Mouse (Mus musculus): Measurements from ENCODE around the gene Il11ra1. TPM values are rescaled to one million over a fixed set of nuclear protein-coding genes. Genes with fewer than 3 reads are reported as not detected.
"Not testable (repeated sequence)": the region's sequence is repeated elsewhere in the genome, so short reads cannot be mapped to it uniquely, and the experiment has no call there.

Il11ra1 gene
- total RNA-seq (2021), result 100 to 1,000 TPM; 105 TPM
- long read RNA-seq, experiment 1, transcript Il11ra1-201 (13 exons, 2,009 nt), result major isoform, 111 of 164 reads
- long read RNA-seq, experiment 1, partial matches to known transcripts, result 28 of 164 reads
- long read RNA-seq, experiment 1, other reads (novel, unspliced or antisense), result 24 of 164 reads
- long read RNA-seq, experiment 2, transcript Il11ra1-201 (13 exons, 2,009 nt), result major isoform, 50 of 71 reads
- long read RNA-seq, experiment 2, partial matches to known transcripts, result 12 of 71 reads
- long read RNA-seq, experiment 2, other reads (novel, unspliced or antisense), result 7 of 71 reads

DNA sequence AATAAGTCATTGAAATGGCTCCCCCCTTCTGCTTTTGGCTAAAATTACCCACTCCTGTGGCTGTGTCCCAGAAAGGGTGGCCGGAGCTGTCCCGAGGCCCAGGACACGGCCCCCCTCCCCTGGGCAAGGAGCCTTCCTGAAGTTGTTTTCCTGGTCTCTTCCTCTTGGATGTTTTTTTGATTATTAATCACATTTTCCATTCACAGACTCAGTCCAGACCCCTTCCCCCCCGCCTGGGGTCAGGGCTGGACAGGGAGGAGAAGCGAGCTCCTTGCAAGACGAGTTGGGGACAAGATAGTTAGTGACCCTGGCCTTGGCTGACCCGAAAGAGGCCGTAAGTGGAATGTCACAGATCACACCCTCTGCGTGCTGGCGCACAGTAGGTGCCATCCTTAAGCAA, at the start of gene Il11ra1:
TSS of gene Il11ra1 (plus strand) at position 207 of the 400 bp plus-strand sequence.
- not testable (repeated sequence) for DNase-seq

DNA sequence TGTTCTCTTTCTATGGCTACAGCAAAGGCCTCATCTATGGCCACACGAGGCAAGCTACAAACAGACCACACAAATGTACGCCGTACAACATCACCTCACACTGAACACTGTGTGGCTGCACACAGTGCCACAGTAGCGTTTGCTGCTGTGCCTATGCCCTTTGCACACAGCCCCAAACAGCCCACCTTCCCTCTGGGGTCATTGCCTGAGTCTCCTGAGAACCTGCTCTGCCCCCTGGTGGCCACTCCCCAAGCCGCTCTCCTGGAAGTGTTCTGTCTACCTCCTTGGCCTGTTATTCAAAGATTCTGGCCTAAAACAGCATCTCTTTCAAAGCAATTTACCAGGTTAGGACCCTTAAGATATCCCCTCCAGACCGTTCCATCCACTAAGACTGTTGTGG, 46.5 kb upstream of the Il11ra1 start:
- DNase-seq, result peak; percentile 58 to 84

DNA sequence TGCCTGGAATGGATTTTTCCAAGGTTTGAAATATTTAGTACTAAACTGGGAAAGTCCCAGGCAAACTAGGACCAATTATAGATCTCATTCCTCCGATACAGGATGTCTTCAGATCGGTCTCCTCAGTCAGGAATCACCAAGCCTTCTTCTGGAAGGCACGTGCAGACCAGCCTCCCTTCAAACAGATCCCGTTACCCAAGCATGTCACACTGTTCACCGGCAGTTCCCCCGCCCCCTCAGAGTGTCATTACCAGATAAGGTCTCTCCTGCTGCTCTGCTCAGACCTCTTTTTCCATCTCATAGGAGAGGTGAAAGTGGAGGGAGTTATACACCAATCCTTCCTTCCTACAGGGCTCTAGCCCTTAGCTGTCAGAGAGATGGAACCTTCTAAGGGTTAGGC, 46.1 kb upstream of the Il11ra1 start:
- DNase-seq, result no peak

DNA sequence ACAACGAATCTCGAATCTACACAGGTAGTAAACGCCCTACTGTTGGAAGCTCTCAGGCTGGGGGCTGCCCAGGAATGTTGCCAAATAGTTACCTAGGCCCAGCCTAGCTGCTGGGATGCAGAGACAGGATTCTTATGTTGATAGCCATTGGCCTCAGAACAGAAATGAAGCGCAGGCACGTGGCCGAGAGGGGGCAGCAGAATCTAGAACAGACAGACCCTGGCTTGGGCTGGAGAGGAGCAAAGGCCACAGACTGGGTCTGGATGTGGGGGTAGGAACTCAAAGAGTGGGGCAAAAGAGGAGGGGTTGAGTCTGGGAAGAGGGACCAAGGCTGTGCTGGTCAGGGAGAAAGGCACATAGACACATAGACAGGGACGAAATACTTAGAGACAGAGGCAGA, 45.6 kb upstream of the Il11ra1 start:
- DNase-seq, result peak; percentile 39 to 75

DNA sequence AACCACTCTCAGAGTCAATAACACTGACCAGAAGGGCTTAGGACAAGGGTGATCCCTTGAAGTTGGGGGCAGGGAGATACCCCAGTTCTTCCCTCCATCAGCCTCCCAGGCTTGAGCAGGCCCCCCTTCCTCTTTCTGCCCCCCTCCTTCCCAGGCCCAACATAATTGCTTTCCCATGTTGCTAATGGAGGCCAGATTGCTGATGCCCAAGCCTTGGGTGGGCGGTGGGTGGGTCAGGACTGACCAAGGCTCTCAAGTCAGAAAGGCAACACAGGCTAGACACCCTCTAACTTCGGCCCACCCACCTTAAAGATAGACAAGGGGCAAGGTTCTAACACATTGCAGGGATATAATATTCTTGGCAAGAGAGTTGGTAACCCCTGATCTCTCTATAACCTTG, 44.3 kb upstream of the Il11ra1 start:
- DNase-seq, result no peak

DNA sequence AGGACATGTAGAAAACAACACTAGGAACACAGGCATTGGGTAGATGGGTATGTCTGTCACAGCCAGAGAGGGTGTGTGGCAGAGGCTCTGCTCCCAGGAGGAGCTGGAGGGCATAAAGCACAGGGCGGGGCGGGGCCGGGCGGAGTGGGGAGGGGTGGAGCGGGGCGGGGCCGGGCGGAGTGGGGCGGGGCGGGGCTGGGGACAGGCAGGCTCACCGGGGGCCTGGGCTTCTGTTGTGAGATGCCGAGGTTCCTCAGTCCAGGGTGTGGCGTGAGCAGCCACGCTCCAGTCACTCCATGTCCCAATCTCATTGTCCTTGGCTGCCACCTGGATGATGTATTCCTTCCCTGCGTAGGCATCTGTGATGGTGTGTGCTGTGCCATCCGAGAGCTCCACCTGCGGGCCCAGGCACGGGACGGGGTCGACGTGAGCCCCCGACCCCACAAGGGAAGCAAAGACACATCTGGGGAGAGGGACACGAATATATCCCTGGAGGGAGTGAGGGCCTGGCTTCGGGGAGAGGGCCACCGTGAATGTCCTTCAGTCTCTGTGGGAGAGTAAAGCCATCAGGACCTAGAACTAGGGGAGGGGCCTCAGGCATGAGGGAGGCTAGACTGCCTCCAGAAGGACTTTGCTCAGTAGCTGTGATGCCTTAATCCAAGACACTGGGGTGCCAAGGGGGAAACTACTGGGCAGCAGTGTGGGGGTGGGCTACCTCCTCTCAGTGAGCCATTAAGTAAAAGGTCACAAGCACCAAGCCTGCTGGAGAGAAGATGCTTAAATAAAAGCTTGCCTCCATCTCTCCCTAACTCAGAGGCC, 41.0 kb upstream of the Il11ra1 start:
- no peak for DNase-seq

DNA sequence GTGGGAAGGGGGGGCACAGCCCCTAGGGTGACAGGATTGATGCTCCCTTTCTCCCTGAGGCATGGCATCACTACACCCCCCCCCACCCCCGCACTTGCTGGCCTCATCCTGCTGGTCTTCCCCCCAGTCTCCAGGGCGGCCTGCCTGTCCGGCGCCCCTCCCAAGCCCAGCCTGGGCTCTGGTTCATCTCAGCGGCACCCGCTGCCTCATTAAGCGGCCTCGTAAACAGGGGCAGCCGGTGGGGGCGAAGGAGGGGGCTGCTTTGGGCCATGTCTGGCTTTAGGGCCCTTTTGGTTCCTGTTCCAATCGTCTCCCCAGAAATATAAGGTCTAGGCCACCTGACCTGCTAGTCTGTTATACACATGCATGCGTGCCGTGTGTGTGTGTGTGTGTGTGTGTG, 40.2 kb upstream of the Il11ra1 start:
- no peak for DNase-seq

DNA sequence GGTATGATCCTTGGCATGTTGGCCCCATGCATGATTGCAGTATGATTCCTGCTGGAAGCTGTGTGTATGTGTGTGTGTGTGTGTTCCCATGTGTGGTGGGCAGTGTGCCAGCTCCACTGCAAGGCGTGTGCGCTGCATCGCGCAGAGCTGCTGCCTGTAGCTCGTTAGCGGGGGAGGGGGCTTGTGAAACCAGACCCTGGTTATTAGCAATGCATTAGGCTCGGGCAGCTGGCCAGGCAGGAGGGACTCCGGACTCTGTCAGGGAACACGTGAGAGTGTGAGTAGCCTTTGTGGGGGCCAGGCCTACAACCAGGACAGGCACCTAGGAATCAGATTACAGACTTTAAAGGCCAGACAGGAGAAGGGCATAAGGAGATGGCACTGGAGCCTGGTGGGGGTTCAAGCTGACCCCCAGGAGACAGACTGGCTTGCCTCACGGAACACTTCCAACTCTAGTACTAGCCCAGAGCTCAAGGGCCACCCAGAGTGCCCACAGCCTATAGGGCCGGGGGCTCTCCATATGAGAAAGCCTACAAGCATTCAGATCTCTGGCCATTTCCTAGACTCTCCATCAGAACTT, 38.8 kb upstream of the Il11ra1 start:
- DNase-seq, result no peak

DNA sequence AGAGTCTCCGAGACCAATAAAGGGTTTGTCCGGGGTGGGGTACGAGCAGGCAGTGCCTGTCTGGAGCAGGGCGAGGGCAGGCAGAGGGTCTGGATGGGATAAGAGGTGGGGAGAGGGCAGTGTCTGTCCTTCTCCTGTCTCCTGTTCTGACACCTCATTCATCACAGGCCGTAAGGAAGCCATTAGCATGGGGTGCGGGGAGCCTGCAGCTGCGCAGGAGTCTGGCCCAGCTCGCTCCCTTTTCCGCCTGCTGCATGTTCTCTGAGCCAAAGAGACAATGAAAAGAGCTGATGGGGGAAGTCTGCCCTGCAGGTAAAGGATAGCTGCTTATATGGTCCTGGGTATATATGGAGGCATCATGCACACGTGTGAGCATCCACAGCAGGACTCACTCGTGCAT, 37.1 kb upstream of the Il11ra1 start:
- DNase-seq, result no peak

DNA sequence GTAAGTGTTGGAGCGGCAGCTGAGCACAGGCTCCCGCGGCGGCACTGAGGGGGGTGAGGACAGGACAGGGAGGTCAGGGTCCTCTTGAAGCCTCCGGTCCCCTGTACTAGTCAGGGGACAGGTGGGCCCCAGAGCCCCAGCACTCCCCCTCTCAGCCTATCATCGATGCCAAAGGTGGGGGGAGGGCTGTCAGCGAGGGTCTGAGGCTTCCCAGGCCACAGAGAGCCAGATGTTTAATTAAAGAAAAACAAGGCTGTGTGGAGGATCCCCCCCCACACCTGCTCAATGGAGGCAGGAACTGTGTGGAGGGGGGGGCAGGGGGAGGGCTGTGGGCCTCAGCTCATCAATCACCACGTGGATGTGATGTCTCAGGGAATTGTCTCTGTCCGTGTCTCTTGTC, 36.2 kb upstream of the Il11ra1 start:
- DNase-seq, result no peak

DNA sequence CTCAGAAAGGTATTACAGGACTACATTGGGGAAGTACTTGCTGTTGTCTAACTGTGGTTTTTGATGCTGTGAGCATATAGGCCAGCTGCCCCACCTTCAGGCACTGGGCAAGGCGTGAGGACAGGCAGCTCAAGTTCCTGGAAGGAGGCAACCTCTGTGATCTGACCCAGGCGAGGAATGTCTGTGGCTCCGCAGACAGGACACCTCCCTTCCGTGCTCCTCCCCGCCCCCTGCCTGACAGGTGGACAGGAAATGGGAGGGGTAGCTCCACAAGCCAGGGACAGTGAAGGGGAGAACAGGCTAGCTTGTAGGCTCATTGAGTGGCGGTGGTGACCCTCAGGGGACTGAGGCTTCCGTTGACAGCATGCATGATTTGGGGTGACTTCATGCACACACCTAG, 35.3 kb upstream of the Il11ra1 start:
- DNase-seq, result no peak

DNA sequence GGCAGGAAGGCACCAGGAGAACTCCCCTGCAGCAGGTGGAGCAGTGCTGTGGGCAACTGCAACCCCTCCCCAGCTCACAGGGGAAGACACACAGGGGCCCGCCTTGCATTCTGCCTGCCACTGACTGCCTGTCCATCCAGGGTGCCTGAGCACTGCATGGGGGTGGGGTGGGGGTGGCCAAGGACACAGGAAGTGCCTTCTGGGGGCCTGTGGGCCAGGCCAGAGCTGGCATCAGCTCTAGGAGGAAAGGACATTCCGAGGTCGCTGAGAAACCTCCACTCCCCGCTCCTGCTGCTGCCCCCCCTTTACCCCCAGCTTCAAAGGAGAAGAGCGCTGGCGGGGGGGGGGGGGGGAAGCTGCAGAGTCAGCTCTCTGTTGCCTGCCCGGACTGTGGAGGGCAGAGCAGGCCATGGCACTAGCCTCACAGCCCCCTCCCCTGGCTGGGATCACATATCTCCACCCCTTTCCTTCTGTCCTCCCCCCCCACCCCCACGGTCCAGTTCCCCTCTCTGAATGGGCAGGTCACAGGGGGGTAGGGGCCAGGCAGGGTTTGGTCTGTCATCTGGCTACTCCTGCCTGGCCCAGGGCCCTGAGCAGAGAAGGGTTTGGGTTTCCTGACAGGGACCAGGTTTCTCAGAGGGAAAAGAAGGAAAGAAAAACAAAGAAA, 34.6 kb upstream of the Il11ra1 start:
- no peak for DNase-seq

DNA sequence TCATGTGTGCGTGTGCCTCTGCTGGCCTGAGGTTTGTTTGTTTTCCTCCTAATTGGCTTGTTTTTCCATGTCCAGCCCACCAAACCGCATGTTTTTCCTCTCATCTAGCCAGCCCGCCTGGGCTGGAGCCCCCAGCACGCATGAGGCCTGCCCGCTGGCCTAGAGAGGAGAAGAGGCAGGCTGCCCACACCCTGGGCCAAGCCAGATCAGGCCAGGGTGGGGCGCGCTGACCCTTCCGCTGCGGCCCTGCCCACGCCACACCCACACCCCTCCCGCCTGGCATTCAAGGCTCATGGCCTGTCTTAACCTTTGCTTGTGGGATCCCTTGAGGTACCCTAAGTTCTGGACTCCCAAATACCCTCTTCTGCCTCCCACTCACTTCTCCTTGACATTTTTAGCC, 33.1 kb upstream of the Il11ra1 start:
- DNase-seq, result peak in 1 of 2 experiments; percentile 17

DNA sequence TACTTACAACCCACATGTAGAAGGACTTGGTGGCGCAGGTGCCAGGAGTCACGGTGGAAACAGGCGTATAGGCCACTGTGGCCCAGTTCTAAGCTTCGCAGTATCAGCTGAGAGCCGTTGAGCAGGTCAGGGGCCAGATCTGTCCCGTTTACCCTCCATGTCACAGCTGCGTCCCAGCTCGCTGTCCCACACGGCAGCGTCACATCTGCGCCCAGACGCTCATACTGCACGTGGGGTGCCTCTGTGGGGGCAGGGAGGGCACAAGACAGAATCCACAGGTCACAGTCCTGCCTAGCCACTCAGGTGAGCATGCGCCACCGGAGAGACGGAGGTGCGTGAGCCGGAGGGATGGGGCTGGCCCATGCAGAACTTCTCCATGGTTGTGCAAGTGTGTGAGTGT, 29.0 kb upstream of the Il11ra1 start:
- no peak for DNase-seq

DNA sequence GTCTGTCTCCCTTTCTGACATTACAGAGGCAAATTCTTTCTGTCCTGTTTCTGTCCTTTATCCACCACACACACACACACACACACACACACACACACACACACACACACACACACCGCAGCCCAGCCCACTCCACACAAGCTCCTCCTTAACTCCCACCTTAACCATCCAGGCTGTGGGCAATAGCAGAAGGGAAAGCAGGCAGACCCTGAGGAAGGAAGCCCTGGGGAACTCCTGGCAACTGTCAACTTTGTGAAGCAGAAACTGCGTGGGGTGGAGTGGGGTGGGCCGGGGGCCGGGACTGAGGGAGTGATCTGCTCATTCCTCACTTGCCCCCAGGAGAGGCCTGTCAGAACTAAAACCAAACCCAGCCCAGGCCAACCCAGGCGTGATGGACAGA, 28.3 kb upstream of the Il11ra1 start:
- DNase-seq, result no peak

DNA sequence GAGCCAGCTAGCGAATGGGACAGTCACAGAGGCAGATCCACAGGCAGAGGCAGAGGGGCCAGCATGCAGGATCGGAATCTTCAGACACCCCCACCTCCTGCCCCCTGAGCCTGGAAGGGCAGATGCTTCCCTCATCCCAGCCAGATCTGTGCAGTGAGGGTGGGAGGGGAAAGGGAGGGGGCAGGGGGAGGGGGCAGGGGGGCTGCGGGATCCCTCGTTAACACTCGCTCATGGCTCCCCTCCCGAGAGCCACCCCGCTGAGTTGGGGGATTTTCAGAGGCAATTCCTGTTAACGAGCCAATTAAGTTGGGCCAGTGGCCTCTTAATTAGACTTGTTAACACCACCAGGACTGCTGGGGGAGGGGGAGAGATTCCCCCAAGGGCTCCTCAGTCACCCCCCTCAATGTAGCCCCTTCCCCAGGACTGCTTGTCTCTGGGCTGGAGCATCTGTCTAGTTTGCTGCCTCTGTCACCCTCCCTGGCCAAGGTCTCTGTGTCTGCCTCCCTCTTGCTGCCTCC, 27.8 kb upstream of the Il11ra1 start:
- DNase-seq, result no peak

DNA sequence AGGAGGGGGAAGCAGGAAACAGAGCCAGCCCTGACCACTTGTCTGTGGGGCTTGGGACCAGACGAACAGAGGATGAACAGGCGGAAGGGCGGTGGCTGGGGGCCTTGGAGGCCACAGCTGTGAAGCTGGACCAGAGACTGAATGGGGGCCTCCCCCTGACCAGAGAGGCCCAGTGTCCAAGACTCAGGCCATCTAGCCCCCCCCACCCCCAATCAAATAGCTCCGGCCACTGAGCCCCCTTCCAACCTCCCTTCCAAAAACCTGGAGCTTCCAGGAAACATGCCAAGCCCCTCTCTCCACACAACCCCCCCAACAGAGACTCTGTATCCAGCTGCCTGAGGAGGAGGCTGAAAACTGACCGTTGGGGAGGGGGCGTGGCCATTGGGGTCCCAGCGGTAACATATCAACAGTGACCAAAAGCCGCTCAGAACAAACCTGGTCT, 27.2 kb upstream of the Il11ra1 start:
- DNase-seq, result no peak

DNA sequence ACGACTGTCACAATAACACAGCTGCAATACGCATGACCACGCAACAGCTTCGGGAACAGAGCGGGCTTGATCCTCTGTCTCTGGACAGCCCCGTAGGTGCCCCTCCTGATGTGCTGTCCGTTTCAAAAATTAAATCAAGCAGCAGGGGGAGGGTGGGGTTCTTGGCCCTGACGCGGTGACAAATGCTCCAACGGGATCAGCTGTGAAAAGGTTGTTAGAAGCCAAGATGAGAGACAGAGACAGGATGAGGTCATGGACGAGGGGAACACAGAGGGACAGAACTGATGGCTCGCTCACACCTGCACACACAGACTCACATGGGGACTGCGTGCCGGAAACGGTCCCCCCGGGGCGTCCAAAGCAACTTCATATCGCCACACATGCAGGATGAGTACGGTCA, 26.6 kb upstream of the Il11ra1 start:
- no peak for DNase-seq

DNA sequence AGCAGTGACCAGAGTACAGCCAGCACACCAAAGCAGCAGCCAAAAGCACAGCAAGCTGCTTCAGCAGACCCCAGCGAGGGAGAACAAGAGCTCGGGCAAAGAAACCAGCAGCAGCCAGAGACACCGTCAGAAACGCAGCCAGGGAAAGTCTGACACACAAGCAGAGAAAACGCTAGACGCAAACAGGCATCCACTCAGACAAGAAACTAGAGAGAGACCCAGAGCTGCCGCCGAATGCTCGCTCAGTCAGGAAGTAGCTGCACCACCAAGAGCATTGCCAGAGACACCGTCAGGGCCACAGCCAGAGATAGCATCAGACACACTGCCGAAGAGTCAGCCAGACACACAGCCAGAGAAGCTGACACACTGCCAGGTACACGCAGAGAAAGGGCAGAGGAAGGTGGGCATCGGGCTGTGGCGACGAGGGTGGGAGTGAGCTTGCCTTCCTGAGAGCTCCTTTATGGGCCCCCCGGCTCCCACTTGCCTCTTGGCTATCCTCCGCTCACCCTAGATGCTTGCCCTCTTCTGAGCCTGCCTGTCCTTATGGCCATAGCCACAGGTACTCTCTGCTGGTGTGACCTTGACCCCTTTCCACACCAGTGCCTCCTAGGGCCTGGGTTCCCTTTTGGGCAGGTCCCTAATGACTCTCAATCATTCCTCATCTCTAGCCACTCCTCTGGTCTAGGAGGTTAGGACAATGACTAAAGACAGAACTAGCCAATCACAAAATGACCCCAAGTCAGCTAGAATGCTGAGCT, 23.4 kb upstream of the Il11ra1 start:
- no peak for DNase-seq

DNA sequence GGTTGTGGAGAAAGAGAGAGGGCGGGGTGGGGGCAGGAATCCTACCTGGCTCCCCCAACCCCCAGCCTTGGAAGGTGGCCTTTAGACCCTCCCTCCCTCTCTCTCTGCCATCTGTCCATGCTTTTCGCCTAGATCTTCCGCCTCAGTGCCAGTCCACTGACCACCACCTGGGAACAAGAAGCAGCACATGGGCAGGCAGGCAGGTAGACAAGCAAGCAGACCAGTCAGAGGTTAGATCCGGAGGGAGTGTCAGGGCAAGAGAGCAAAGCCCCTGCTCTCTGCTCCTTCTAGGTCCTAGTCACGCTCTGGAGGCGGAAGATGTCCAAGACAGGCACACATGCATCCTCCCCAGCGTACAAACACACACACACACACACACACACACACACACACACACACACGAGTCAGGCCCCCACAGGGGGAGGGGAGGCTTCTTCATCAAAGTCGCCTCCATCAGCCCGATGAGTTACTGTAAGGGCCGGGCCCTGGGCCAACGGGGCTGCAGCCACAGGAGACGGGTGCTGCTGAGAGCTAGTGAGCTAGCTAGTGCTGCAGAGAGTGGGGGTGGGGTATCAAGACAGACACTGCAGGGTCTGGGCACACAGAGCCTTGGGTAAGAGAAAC, 22.7 kb upstream of the Il11ra1 start:
- DNase-seq, result no peak

DNA sequence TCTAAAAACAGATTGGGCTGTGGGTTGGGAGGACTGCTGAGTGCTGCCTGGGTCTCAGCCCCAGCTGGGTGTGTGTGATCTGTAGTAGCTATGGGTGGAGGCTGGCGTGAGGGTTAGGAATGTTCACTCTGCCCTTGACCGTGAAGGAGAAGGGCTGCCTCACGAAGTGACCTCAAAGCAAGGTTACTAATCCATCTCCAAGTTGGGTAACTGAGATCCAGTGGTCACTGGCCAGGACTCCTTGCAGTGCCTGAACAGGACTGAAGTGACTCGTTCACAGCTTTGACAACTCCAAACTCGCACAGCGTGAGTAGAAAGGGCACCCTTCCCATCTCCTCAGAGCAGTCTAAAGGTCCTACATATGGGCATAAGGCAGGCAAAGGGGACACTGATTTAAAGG, 20.9 kb upstream of the Il11ra1 start:
- no peak for DNase-seq
